Mouse (Mus musculus) G1E (cell line): Measurements from ENCODE around the gene Ambra1. TPM values are rescaled to one million over a fixed set of nuclear protein-coding genes. Genes with fewer than 3 reads are reported as not detected.

Experiments
- ATAC-seq: 2 replicates; pipeline ENCODE4 v1.8.0; 2016; ENCODE audit warnings: mild to moderate bottlenecking; ENCODE audit not compliant: insufficient number of reproducible peaks, poor library complexity, low FRiP score, severe bottlenecking; ENCODE audit errors: extremely low read depth
- DNase-seq: peaks from one replicate; pipeline ENCODE4 v3.0.0; 2012; ENCODE audit warnings: low spot score
- H3K27me3 ChIP-seq: 2 replicates; pipeline ENCODE4 v1.6.1; 2012; ENCODE audit warnings: mild to moderate bottlenecking, low read length, inconsistent platforms; ENCODE audit not compliant: insufficient read depth
- H3K36me3 ChIP-seq: replicated peaks from 2 replicates; pipeline ENCODE3; 2012; ENCODE audit warnings: mild to moderate bottlenecking, inconsistent platforms
- H3K4me1 ChIP-seq: 2 replicates; pipeline ENCODE4 v1.6.1; 2012; ENCODE audit warnings: low read depth, low read length, inconsistent platforms, mixed read lengths; ENCODE audit not compliant: insufficient read depth
- H3K4me3 ChIP-seq: 2 replicates; pipeline ENCODE4 v1.5.1; 2012; ENCODE audit warnings: low read depth, mild to moderate bottlenecking, inconsistent platforms, low read length, moderate library complexity, mixed read lengths
- H3K9me3 ChIP-seq: replicated peaks from 2 replicates; pipeline ENCODE4 v1.6.1; 2012; ENCODE audit warnings: inconsistent platforms
- CTCF ChIP-seq: IDR thresholded peaks from 2 replicates; pipeline ENCODE4 v1.5.1; 2012; ENCODE audit warnings: low read depth, low read length, inconsistent platforms, mixed read lengths
- GATA1 ChIP-seq: IDR thresholded peaks from 2 replicates; pipeline ENCODE4 v1.6.1; 2012; ENCODE audit warnings: borderline replicate concordance, low read length, inconsistent platforms, mixed read lengths
- GATA2 ChIP-seq: IDR thresholded peaks from 2 replicates; pipeline ENCODE4 v1.6.1; 2012; ENCODE audit warnings: low read depth, low read length, inconsistent platforms, borderline replicate concordance
- POLR2AphosphoS5 ChIP-seq: IDR thresholded peaks from 2 replicates; pipeline ENCODE4 v1.6.1; 2012; ENCODE audit warnings: low read depth, low read length, inconsistent platforms; ENCODE audit not compliant: insufficient replicate concordance
- TAL1 ChIP-seq: conservative IDR thresholded peaks from 2 replicates; pipeline ENCODE4 v1.6.1; 2012; ENCODE audit warnings: low read depth, low read length, inconsistent platforms, mixed read lengths
- polyA plus RNA-seq: library from polyadenylated mRNA; stranded (reverse); fragments of >175 nt; gene quantifications from 2 replicates; pipeline ENCODE4 v1.2.3, GENCODE M21; 2012
- total RNA-seq, 2 experiments: library from RNA; stranded (forward) in 1 of 2; stranded (reverse) in 1 of 2; fragments of 200-1000 nt in 1 of 2; fragments of >200 nt in 1 of 2; fragmentation: Nextera tagmentation in 1 of 2; gene quantifications; 2 replicates each; pipeline ENCODE4 v1.2.3; 2014 to 2017

The Ambra1 gene
- total RNA-seq (2014; fragmentation: Nextera tagmentation) = 64.0 and 65.8 TPM in 2 replicates
- 13.2 and 14.3 TPM in 2 replicates for total RNA-seq (2017)
- polyA plus RNA-seq = 29.8 and 30.5 TPM in 2 replicates

DNA sequence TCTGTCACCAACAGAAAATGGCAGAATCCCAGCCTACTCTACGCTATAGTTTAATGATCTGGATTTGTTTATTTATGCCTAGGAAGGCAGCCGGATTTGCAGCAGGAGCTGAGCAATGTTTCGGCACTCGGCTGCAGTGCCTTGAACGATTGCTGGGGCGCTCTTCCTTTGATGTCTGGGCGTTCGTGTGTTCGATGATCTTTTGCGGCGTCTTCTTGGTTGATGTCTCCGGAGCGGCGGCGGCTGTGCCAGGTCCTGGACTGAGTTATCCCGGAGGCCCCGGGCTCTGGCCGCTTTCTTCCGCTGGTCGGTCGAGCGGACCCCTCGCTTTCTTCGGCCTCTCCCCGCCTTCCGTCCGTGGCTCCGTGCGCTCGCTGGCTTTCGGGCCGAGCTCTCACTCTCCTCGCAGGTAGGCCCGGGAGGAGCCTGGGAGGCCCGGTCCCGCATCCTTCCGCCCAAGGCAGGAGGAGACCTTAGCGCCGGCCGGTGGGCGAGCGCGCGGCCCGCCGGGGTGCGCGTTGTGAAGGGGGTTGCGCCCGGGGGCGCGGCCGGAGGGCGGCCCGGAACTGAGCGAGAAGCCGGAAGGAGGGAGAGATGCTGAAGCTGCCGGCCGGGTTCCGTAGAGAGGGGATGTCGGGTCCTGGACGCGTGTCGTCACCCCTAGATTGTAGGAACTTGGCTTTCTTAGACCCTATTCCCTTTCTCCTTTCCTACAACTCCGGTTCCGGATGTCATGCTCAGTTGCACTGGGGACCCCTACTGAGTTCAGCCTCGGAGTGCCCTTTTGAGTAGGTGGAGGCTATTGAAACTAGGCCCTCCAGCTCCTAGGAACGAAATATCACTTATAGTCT is at the start of gene Ambra1:
Gene Ambra1, plus strand, starts transcription at position 164 of the 851 bp plus-strand sequence.
- TF ChIP-seq GATA2 (no peak), TAL1 (no peak), POLR2AphosphoS5 (no peak), CTCF (no peak), GATA1 (no peak)
- DNase-seq (peak; percentile 72), ATAC-seq (peak; percentile 80)
- Histone ChIP-seq H3K4me1 (peaks cover 35% of the 10 kb centered on the region), H3K27me3 (no peaks in the 10 kb centered on the region), H3K4me3 (peak within 1 kb of the TSS; percentile 91), H3K36me3 (peaks cover 12% of the 10 kb centered on the region), H3K9me3 (no peaks in the 10 kb centered on the region)

DNA sequence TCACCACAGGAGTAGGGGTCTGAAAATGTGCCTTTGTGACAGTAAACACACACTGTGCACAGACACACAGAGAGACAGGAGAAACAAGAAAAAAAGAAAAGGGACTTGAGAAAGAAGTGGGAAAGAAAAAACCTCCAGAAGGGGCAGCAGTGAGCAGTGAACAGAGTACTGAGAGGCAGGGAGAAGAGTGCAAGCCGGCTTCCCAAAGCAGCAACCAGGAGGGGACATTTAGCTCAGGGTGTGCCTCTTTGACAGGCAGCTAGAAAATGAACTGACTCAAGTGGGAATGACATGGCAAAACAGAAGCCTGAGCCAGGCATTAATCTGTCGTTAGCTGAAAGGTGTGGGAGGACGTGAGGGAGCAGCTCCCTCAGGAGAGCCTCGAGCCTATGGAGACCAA is 47.1 kb upstream of the Ambra1 start:
- DNase-seq (peak; percentile 12), ATAC-seq (no peak)
- peaks cover 95% of the 10 kb centered on the region for H3K36me3 ChIP-seq
- TF ChIP-seq GATA2 (no peak), CTCF (no peak), GATA1 (no peak), POLR2AphosphoS5 (no peak), TAL1 (no peak)
- H3K4me1 ChIP-seq = no peaks in the 10 kb centered on the region
- no peaks in the 10 kb centered on the region for H3K9me3 ChIP-seq
- no peak overlapping the region for H3K4me3 ChIP-seq
- no peaks in the 10 kb centered on the region for H3K27me3 ChIP-seq

- DNase-seq (no peak), ATAC-seq (no peak)
- TF ChIP-seq GATA2 (no peak), GATA1 (no peak), CTCF (no peak), TAL1 (no peak), POLR2AphosphoS5 (no peak)
- Histone ChIP-seq H3K36me3 (peaks cover 94% of the 10 kb centered on the region), H3K4me3 (no peak overlapping the region), H3K4me1 (no peaks in the 10 kb centered on the region), H3K9me3 (no peaks in the 10 kb centered on the region), H3K27me3 (no peaks in the 10 kb centered on the region)
Observed at GRCm38 (mm10) chr2:91683919-91684318, 46.0 kb upstream of the Ambra1 start.

DNA sequence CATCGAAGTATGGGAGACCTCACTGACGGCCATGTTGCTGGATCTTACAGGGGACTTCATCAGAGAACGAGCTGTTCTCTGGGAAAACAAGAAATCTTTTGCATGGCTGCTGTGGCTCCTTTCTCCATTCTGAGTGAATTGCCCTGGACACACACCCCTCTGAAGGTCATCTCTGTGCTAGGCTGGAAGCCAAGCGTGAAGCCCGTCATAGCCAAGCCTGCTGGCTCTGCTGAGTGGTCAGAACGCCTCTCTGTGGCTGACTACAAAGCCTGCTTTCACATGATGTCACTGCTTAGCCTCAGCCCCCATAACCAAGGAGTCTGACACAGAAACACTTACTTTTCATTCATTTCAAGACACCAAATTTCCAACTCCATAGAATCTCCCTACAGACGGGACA is 40.5 kb upstream of the Ambra1 start:
- DNase-seq = no peak
- ATAC-seq = no peak
- Histone ChIP-seq H3K27me3 (no peaks in the 10 kb centered on the region), H3K36me3 (peaks cover 74% of the 10 kb centered on the region), H3K4me1 (no peaks in the 10 kb centered on the region), H3K9me3 (no peaks in the 10 kb centered on the region), H3K4me3 (no peak overlapping the region)
- TF ChIP-seq TAL1 (no peak), POLR2AphosphoS5 (no peak), GATA1 (no peak), GATA2 (no peak), CTCF (no peak)

DNA sequence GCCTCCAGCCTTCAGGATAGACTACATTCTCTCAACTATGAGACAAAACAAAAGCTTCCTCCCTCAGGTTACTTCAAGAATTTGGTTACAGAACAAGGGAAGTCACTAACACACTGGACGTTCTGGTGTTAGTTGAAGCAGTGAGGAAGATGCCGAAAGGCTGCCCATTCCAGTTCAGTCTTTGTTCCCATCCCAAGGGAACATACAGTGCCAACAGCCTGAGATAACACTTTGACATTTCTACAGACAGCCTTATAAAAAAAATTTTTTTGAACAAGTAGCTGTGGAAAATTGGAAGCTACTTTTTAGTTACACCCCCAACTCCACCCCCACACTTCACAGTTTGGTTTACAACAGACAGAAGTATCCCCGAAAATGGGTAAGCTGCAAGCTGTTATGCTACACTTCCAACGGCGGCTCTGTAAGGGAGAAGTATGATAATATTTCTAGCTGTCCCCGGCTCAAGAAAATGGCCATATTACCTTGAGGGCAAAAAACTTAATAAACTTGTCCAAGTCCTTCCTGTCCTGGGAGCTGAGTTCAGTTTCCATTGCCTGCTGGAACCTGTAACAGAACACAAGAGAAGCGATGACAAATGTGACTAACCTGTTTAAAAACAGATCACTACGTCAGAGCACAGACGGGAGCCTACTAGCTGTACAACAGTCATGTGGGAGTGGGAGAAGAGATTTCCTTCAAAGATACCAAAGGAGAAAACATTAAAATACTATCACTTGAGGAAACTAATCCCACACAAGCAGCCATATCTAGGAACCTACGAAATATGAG is 34.3 kb upstream of the Ambra1 start:
- TF ChIP-seq GATA1 (no peak), POLR2AphosphoS5 (no peak), TAL1 (no peak), CTCF (no peak), GATA2 (no peak)
- peaks cover 40% of the 10 kb centered on the region for H3K36me3 ChIP-seq
- no peak overlapping the region for H3K4me3 ChIP-seq
- ATAC-seq (no peak), DNase-seq (no peak)
- no peaks in the 10 kb centered on the region for H3K9me3 ChIP-seq
- no peaks in the 10 kb centered on the region; the same call in 1 of the 2 replicates for H3K4me1 ChIP-seq
- H3K27me3 ChIP-seq = no peaks in the 10 kb centered on the region

- H3K4me1 ChIP-seq = no peaks in the 10 kb centered on the region; the same call in 1 of the 2 replicates
- peaks cover 38% of the 10 kb centered on the region for H3K36me3 ChIP-seq
- TF ChIP-seq CTCF (no peak), GATA2 (no peak), POLR2AphosphoS5 (no peak), TAL1 (no peak), GATA1 (no peak)
- H3K9me3 ChIP-seq = no peaks in the 10 kb centered on the region
- no peak overlapping the region for H3K4me3 ChIP-seq
- no peaks in the 10 kb centered on the region for H3K27me3 ChIP-seq
- DNase-seq (no peak), ATAC-seq (no peak)
Observed at GRCm38 (mm10) chr2:91696225-91696590, 33.7 kb upstream of the Ambra1 start.
